Mouse (Mus musculus) E14TG2a.4 (cell line): ENCODE data around the gene 1810043G02Rik.
A peak's percentile ranks its signal among the peaks of the same experiment; 100 is the strongest.
"Not testable (repeated sequence)": the region's sequence is repeated elsewhere in the genome, so short reads cannot be mapped to it uniquely, and the experiment has no call there.

ENCODE experiments used
- H3K27me3 ChIP-seq: 2 replicates; pipeline ENCODE4 v1.6.1; 2014; ENCODE audit warnings: low read length, control low read depth; ENCODE audit not compliant: insufficient read depth
- H3K36me3 ChIP-seq: 2 replicates; pipeline ENCODE4 v1.6.1; 2014; ENCODE audit warnings: low read length, control low read depth; ENCODE audit not compliant: insufficient read depth
- H3K4me1 ChIP-seq: replicated peaks from 2 replicates; pipeline ENCODE4 v1.6.1; 2014; ENCODE audit warnings: low read depth, low read length, control low read depth
- H3K4me3 ChIP-seq: replicated peaks from 2 replicates; pipeline ENCODE4 v1.5.1; 2014; ENCODE audit warnings: mild to moderate bottlenecking, low read length
- H3K9me3 ChIP-seq: 2 replicates; pipeline ENCODE4 v1.6.1; 2014; ENCODE audit warnings: low read length, control low read depth
- CTCF ChIP-seq: conservative IDR thresholded peaks from 2 replicates; pipeline ENCODE4 v1.5.1; 2014; ENCODE audit warnings: low read length
- NANOG ChIP-seq: IDR thresholded peaks from 2 replicates; pipeline ENCODE4 v1.6.1; 2014; ENCODE audit warnings: borderline replicate concordance, low read length, mixed read lengths
- POU5F1 ChIP-seq: IDR thresholded peaks from 2 replicates; pipeline ENCODE4 v1.6.1; 2014; ENCODE audit warnings: low read length, borderline replicate concordance

The 1810043G02Rik gene

DNA sequence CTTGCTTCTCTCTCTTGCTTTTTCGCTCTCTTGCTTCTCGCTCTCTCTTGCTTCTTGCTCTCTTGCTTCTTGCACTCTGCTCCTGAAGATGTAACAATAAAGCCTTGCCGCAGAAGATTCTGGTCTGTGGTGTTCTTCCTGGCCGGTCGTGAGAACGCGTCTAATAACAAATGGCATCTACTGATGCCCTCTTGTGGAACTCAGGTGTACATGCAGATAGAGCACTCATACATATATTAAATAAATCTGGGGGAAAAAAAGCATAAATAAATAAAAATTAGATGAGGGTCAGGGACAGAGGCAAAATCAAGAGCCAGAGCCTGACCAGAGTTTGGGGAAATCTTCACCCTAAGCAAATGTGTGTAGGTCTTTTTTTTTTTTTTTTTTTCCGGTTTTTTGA lies 47.1 kb downstream of the 1810043G02Rik start:
- not testable (repeated sequence) for H3K4me3 ChIP-seq, H3K27me3 ChIP-seq
- H3K4me1 ChIP-seq: peaks cover 14% of the 10 kb centered on the region
- H3K9me3 ChIP-seq: peaks cover 38% of the 10 kb centered on the region
- TF ChIP-seq CTCF: peak; percentile 11; the same call in 1 of the 2 replicates
- peaks cover 46% of the 10 kb centered on the region for H3K36me3 ChIP-seq

DNA sequence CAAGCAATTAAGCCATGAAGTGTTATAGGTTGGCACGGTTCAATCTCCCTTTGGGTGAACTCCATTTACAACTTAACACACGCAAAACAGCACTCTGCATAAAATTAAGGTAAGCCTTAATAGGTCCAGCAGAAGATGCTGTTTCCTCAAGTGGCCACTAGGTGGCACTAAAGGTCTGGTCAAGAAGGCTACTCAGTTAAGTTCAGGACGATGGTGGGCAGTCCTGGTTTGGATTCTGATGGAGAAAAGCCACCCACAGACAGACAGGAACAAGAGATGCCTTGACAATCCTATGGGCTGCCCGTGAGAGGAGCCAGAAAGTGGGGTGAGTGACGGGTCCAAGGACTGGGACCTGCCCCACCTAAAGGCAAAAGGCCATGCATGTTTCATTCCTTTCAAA lies 49.8 kb downstream of the 1810043G02Rik start:
- H3K36me3 ChIP-seq: peaks cover 70% of the 10 kb centered on the region
- H3K9me3 ChIP-seq: peaks cover 38% of the 10 kb centered on the region
- H3K27me3 ChIP-seq: no peaks in the 10 kb centered on the region
- H3K4me3 ChIP-seq: no peak overlapping the region
- H3K4me1 ChIP-seq: peaks cover 33% of the 10 kb centered on the region
- peak; percentile 89 for TF ChIP-seq CTCF
- TF ChIP-seq NANOG: no peak
- 0 out of 2 replicates have a peak, but pooled peaks have one; percentile 31 for TF ChIP-seq POU5F1

DNA sequence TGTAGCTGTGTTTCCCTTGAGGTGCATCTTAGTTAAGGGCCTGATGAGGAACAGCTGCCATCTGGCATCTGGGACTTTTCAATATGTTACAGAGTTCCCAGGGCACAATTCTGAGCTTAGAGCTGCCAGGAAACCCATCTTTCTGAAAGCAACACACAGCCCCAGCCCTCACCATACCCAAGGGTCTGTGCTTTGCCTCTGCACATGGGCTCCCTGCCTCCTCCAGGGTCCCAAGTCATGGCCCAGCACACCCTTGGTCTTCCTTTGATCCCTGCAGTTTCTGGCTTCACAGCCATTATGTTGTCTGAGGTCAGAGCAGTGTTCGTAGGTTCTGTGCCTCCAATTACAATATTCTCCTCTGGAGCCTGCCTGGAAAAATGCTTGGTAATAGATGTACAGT lies 50.8 kb downstream of the 1810043G02Rik start:
- Histone ChIP-seq H3K4me1 (peaks cover 36% of the 10 kb centered on the region), H3K4me3 (no peak overlapping the region), H3K36me3 (peaks cover 79% of the 10 kb centered on the region), H3K27me3 (no peaks in the 10 kb centered on the region), H3K9me3 (peaks cover 38% of the 10 kb centered on the region)
- TF ChIP-seq NANOG (no peak), POU5F1 (no peak), CTCF (no peak)

DNA sequence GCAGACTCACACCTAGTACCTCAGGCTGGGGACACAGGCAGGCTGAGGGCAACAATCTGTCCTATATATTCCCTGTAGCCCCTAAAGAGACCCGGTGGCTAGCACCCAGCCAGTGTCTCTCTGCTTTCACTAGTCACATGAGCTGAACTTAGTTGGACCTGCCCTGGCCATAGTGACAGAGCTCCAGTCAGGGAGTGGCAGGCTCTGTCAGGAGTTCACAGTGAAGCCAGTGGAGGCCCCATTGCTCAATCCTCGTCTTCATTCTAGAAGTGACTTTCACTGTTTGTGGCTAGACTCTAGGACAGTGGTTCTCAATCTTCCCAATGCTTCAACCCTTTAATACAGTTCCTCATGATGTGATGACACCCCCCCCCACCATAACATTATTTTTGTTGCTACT lies 53.7 kb downstream of the 1810043G02Rik start:
- TF ChIP-seq NANOG: no peak
- TF ChIP-seq CTCF: no peak
- TF ChIP-seq POU5F1: no peak
- H3K9me3 ChIP-seq: peaks cover 21% of the 10 kb centered on the region
- 0 out of 2 replicates have a peak, but pooled peaks cover 2% of the 10 kb centered on the region for H3K27me3 ChIP-seq
- H3K36me3 ChIP-seq: peaks cover 94% of the 10 kb centered on the region
- H3K4me1 ChIP-seq: peaks cover 63% of the 10 kb centered on the region
- H3K4me3 ChIP-seq: no peak overlapping the region
